Mouse (Mus musculus) telencephalon, adult 2 months (tissue): ENCODE results near the gene Lyl1.

ENCODE experiments used
- DNase-seq: peaks from one replicate; pipeline ENCODE4 v3.0.0-alpha.2; 2011; ENCODE audit warnings: low read depth, low spot score

Gene Lyl1

DNA sequence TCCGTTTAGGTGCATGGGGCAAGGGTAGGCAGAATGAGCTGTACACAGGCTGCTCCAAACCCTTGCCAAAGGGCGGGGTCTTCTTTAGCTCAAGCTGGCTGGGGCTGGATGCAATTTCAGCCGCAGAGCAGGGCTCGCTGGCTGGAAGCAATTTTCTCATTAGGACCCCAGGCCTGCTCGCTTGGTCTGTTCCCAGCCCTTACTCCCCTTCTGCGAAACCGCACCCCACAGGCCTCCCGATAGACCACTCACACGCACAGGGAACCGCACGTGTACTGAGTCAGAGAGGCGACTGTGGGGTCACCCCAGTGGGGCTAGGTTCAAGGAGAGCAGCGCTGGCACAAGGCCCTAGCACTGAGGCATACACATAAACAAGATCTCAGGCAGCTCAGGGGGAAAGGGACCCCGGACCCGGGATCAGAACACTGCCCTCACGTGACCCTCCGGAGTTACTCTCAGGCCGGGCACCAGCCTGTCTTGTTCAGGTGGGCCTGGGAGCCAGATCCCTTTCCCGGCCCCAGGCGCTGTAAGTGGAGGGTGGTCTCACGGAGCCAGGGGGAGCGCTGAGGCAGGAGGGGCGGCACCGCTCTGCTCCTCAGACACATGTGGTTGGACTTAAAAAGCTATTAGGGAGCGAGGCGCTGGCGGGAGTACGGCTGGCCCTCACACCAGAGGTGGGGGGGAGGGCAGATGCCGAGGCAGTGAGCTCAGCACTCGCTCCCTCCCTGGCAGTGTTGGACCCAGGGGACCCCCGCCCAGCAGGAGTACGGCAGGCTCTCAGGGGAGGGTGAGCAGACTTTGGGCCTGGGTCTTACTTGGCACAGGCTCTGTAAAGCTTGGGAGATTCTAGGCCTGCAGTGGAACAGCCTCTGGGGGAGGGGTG lies 41.2 kb downstream of the Lyl1 start:
- no peak for DNase-seq

DNA sequence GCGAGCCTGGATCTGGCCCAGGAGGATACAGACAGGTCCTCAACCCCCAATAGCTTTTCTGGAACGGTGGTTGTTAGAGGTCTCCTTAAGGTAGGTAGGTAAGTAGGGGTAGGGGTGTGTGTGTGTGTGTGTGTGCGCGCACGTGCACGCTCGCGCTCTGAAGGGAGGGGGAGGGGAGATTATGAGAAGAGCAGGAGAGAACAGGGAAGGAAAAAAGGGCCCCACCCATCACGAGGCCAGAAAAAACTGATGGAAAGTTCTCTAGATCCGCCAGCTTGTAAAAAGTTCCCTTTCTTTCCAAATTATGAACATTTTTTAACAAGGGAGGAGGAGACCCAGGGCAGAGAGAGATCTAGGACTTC lies 41.8 kb downstream of the Lyl1 start:
- DNase-seq: no peak

DNA sequence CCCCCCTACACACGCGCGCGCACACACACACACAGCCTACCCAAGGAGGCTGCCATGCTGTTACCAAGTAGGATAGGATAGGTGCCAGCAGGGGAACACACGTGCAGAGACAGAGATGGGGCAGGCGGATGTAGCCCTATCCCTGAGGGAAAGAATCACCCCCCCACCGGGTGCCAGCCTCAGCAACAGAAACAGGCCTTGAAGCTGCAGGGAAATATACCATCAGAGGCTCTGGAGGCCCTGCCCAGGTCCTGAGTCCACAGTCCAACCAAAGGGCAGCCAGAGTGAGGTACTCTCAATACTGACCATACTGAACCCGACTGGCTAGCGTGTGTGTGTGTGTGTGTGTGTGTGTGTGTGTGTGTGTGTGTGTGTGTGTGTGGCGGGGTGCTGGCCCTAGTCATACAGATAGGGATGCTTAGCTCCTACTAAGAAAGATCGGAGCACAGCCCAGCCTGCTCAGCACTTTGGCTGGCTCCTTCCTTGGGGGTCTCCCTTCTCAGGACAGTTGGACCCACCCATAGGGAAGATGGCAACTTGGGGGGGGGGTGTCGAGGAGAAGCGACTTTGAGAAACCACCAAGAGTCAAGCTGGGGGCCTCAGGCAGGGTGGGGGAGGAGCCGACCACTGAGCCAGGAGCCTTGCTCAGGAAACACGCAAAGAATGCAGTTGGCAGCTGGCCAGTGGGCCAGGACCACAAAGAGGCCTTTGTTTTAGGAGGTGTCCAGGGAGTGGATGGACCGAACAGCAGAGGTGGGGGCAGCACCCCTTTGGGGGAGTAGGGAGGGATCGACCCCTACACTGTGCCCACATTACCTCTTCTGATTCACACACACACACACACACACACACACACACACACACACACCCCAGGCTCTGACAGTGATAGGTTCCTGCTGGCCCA lies 42.5 kb downstream of the Lyl1 start:
- DNase-seq: no peak

DNA sequence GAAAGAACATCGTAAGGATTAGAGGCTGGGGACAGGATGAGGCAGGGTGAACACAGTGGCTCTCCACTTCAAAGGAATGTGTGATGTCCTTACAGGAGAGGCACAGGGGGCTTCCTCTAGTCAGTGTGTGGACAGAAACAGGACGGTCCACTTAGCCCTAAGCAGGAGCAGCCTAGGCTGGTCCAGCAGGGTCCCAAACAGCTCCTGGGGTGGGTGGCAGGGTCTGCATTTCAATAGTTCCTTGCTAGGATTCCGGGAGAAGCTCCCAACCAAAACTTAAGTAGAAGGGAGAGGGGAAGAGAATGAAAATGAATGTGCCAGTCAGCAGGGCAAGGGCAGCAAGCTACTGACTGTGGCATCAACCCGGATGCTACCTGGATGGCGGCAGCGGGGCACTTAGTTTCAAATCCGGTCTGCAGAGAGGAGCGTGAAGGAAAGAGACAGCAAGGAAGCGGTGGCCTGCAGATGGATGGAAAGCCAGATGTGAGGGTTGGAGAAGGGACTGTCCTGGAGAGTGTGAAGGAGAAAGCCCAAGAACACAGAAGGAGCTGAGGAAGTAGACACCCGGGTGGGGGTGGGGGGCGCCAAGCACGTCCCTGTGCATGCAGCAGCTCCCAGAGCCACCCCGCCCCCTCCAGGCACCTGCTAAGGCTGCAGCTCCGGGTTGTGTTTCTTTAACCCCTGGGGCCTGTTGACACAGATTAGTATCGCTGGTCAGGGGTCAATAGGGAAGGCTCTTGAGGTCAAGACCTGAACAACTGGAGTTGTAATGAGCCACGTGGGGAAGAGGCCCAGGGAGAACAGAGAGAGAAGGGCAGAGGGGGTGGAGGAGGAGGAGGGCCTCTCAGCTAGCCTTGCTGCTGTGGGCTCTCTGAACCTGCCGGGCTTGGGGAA lies 44.0 kb downstream of the Lyl1 start:
- DNase-seq: no peak

DNA sequence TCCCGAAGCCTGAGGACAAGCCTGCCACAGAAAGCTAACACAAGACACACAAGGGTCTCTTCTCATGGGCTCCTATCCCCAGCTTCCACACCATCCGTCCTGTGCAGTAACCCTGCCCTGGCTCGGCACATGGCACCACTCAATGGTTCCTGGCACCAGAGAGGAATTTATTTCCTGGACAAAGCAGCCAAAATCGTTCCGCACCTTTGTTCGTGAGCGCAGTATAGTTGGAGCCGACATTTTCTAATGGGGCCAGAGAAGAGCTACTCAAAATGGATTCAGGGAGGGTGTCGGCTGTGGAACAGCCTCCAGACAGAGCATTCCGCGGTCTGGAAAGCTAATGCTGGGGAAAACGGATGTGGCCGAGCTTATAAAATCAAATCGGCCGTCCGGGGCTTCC lies 48.3 kb downstream of the Lyl1 start:
- no peak for DNase-seq

DNA sequence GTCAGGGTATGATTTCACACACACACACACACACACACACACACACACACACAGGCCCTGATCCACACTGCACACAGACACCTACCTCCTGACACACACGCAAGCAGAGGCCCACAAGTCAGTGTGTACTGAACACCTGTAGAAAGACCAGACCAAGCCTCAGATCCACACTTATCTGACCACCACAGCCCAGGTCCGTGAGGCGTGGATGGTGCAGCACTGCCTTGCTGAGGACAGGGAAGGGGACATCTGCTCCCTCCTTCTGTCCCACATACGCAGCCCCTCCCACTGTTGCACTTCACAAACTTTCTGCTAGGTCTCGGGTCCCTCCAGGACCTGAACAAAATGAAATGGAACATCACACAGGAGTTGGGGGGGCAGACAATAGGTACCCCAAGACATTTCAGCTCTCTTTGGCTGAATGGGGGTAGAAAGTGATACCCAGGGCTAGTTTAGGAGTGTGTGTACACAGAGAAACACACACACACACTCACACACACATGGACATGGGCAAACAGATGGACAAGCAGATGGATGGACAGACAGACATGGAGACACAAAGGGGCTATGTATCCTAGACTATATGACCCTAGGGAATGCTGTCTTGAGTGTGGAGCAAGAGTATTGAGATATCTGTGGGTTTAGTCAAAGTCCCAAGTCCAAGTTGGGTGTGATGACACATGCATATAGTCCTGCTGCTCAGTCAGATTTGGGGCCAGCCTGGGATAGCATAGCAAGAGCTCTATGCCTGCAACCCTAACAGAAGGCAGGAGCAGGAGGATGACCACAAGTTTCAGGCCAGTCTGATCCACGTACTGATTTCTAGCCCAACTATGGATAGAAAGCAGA lies 51.7 kb downstream of the Lyl1 start:
- DNase-seq: no peak
